Mouse (Mus musculus) thymus, postnatal 36 days (tissue): ENCODE measurements around the gene Atxn1.

Experiments used
- DNase-seq, 2 experiments: peaks; one replicate each; pipeline ENCODE4 v3.0.0; 2022; ENCODE audit warnings: mixed read lengths in 2 of 2

The Atxn1 gene

GRCm38 (mm10) chr13:45821764-45822490 lies 142.9 kb downstream of the Atxn1 start:
- DNase-seq: no peak

- no peak for DNase-seq
These were observed 144.2 kb downstream of the Atxn1 start for GRCm38 (mm10) chr13:45820473-45821230.

- DNase-seq: no peak
These were observed 148.1 kb downstream of the Atxn1 start for GRCm38 (mm10) chr13:45816670-45817069.

- DNase-seq: no peak
These were observed 154.9 kb downstream of the Atxn1 start for GRCm38 (mm10) chr13:45809777-45810410.

- peak; percentile 26 for DNase-seq
These were observed 157.2 kb downstream of the Atxn1 start for GRCm38 (mm10) chr13:45807593-45808043.

- no peak for DNase-seq
These were observed 157.9 kb downstream of the Atxn1 start for GRCm38 (mm10) chr13:45806600-45807525.

- DNase-seq: no peak
These were observed 158.8 kb downstream of the Atxn1 start for GRCm38 (mm10) chr13:45805915-45806599.

- DNase-seq: peak; percentile 13 to 15
These were observed 162.0 kb downstream of the Atxn1 start for GRCm38 (mm10) chr13:45802620-45803410.

- DNase-seq: no peak
These were observed 166.6 kb downstream of the Atxn1 start for GRCm38 (mm10) chr13:45798248-45798647.

GRCm38 (mm10) chr13:45797696-45798095 lies 167.1 kb downstream of the Atxn1 start:
- no peak for DNase-seq

GRCm38 (mm10) chr13:45796286-45796685 lies 168.5 kb downstream of the Atxn1 start:
- DNase-seq: no peak

- no peak for DNase-seq
These were observed 171.0 kb downstream of the Atxn1 start for GRCm38 (mm10) chr13:45793796-45794195.

- no peak for DNase-seq
These were observed 178.4 kb downstream of the Atxn1 start for GRCm38 (mm10) chr13:45786409-45786808.

- no peak for DNase-seq
These were observed 181.1 kb downstream of the Atxn1 start for GRCm38 (mm10) chr13:45783681-45784080.

GRCm38 (mm10) chr13:45778750-45779149 lies 186.1 kb downstream of the Atxn1 start:
- peak in 1 of 2 experiments; percentile 8 for DNase-seq

GRCm38 (mm10) chr13:45778171-45778570 lies 186.6 kb downstream of the Atxn1 start:
- no peak for DNase-seq

GRCm38 (mm10) chr13:45775516-45775915 lies 189.3 kb downstream of the Atxn1 start:
- DNase-seq: no peak

- DNase-seq: no peak
These were observed 191.2 kb downstream of the Atxn1 start for GRCm38 (mm10) chr13:45773381-45774168.

GRCm38 (mm10) chr13:45769757-45770156 lies 195.1 kb downstream of the Atxn1 start:
- DNase-seq: no peak

GRCm38 (mm10) chr13:45768250-45768649 lies 196.6 kb downstream of the Atxn1 start:
- no peak for DNase-seq
